18 mouse cellular contexts compared by ENCODE assay signal in genomic region chr11:103378341-103378740, GRCm38 (mm10). TPM values are rescaled to one million over a fixed set of nuclear protein-coding genes. Genes with fewer than 3 reads are reported as not detected.
DNase-seq lines count a peak whose midpoint lies in the region; ATAC-seq and TF ChIP-seq lines count a peak whose summit lies in the region.
"Had no signal": no experiment of that assay in that cellular context is flagged by ENCODE, and none has a peak within 500 bp of the region (broad histone marks: within the 10 kb centered on the region; RNA-seq: fewer than 3 reads in every experiment).

No protein-coding gene starts in this region.

- H3K9ac ChIP-seq in heart, adult 2 months (ENCODE audit: low read depth, low read length) = no peak overlapping the region
- H3K9ac ChIP-seq in heart, embryonic 16.5 days (ENCODE audit: low read length) = no peak overlapping the region
- no peak overlapping the region for H3K9ac ChIP-seq in lung, postnatal 0 days (replicated peaks; ENCODE audit: low read depth)
- H3K9ac ChIP-seq: embryonic facial prominence, embryonic 12.5 days; forebrain, embryonic 15.5 days; heart, embryonic 12.5 days; hindbrain, embryonic 13.5 days had no signal

- H3K4me3 ChIP-seq in heart, adult 2 months = no peak overlapping the region
- H3K4me3 ChIP-seq in heart, embryonic 16.5 days (ENCODE audit: low read length) = no peak overlapping the region
- no peak overlapping the region for H3K4me3 ChIP-seq in lung, postnatal 0 days (ENCODE audit: low read depth, low read length)
- H3K4me3 ChIP-seq: embryonic facial prominence, embryonic 12.5 days; forebrain, embryonic 15.5 days; heart, embryonic 12.5 days; hindbrain, embryonic 13.5 days had no signal

- peak overlapping the region; percentile 65 for H3K27ac ChIP-seq in heart, adult 2 months
- H3K27ac ChIP-seq in heart, embryonic 16.5 days (ENCODE audit: low read length) = peak overlapping the region; percentile 67
- H3K27ac ChIP-seq in lung, postnatal 0 days (ENCODE audit: low read length) = peak overlapping the region; percentile 20; the same call in 1 of the 2 replicates
- H3K27ac ChIP-seq: embryonic facial prominence, embryonic 12.5 days; forebrain, embryonic 15.5 days; hindbrain, embryonic 13.5 days; hindbrain, postnatal 0 days had no signal

- H3K36me3 ChIP-seq in heart, adult 2 months (ENCODE audit: control insufficient read depth, insufficient read depth, low read length) = peaks cover 12% of the 10 kb centered on the region
- H3K36me3 ChIP-seq in heart, embryonic 16.5 days (ENCODE audit: control insufficient read depth, insufficient read depth) = peaks cover 10% of the 10 kb centered on the region
- peaks cover 10% of the 10 kb centered on the region; the same call in 1 of the 2 replicates for H3K36me3 ChIP-seq in lung, postnatal 0 days (ENCODE audit: insufficient read depth, low read length)

- TF ChIP-seq POLR2A in heart, adult 2 months (IDR thresholded peaks at IDR 0.05; ENCODE audit: insufficient read depth, low read depth, low read length) = no peak

- H3K4me1 ChIP-seq in heart, adult 2 months (ENCODE audit: control insufficient read depth, insufficient read depth, low read length) = peaks cover 22% of the 10 kb centered on the region
- peaks cover 40% of the 10 kb centered on the region for H3K4me1 ChIP-seq in heart, embryonic 16.5 days (ENCODE audit: control insufficient read depth, insufficient read depth, low read length)
- peaks cover 20% of the 10 kb centered on the region for H3K4me1 ChIP-seq in lung, postnatal 0 days (ENCODE audit: insufficient read depth, low read depth, low read length)
- H3K4me1 ChIP-seq: embryonic facial prominence, embryonic 12.5 days; forebrain, embryonic 15.5 days had no signal

- no peak overlapping the region for H3K4me2 ChIP-seq in heart, embryonic 16.5 days (ENCODE audit: low read depth, low read length)
- no peak overlapping the region for H3K4me2 ChIP-seq in lung, postnatal 0 days (replicated peaks; ENCODE audit: low read depth, low read length)
- H3K4me2 ChIP-seq: embryonic facial prominence, embryonic 12.5 days; forebrain, embryonic 15.5 days; heart, embryonic 12.5 days; hindbrain, embryonic 13.5 days had no signal

- intact Hi-C loops in heart, adult 2 months (cut with DNase I) = no loop called here

- no peak for TF ChIP-seq CTCF in heart, adult 2 months (IDR thresholded peaks at IDR 0.05)
- no peak for TF ChIP-seq CTCF in lung, postnatal 0 days (IDR thresholded peaks at IDR 0.05)

- no peaks in the 10 kb centered on the region for H3K9me3 ChIP-seq in heart, embryonic 16.5 days (replicated peaks; ENCODE audit: control insufficient read depth, low read length)
- no peaks in the 10 kb centered on the region for H3K9me3 ChIP-seq in lung, postnatal 0 days (ENCODE audit: low read length)
- H3K9me3 ChIP-seq: embryonic facial prominence, embryonic 12.5 days; forebrain, embryonic 15.5 days; heart, embryonic 12.5 days; hindbrain, embryonic 13.5 days had no signal

- no peak for DNase-seq in heart, adult 2 months
- no peak for DNase-seq in heart, postnatal 4 days
- DNase-seq in heart, adult 9 months (ENCODE audit: low spot score in 2 of 2) = no peak
- peak; percentile 63 for DNase-seq in lung, postnatal 0 days (ENCODE audit: low spot score)
- no peak for DNase-seq in lung, postnatal 4 days
- no peak for DNase-seq in spleen, postnatal 36 days (ENCODE audit: low spot score in 2 of 2)
- DNase-seq: adrenal gland, adult 8-10 months; adrenal gland, postnatal 36 days; cerebellum, adult 11-12 months; cerebellum, adult 9-10 months; gastrocnemius, postnatal 10 days; kidney, adult 11 months had no signal

- no peak for TF ChIP-seq EP300 in heart, adult 2 months (IDR thresholded peaks at IDR 0.05; ENCODE audit: insufficient read depth, low read depth, low read length)
- 0 out of 2 replicates have a peak, but pooled peaks have one; percentile 20 for TF ChIP-seq EP300 in lung, postnatal 0 days (IDR thresholded peaks at IDR 0.05)

- whole genome bisulfite sequencing in heart, adult 2 months = 54% methylated on average over 6 of the region's 6 CpGs
- 48% methylated on average over 6 of the region's 6 CpGs for WGBS in heart, embryonic 16.5 days
- WGBS in lung, postnatal 0 days = 54% methylated on average over 6 of the region's 6 CpGs

- ATAC-seq in heart, embryonic 16.5 days (replicated peaks; ENCODE audit: extremely low read depth, insufficient read depth, low FRiP score) = peak; percentile 56
- ATAC-seq in lung, postnatal 0 days = peak; percentile 18
- ATAC-seq: forebrain, embryonic 15.5 days; hindbrain, postnatal 0 days had no signal

- H3K27me3 ChIP-seq in heart, adult 2 months (ENCODE audit: control insufficient read depth, insufficient read depth, low read length) = no peaks in the 10 kb centered on the region
- no peaks in the 10 kb centered on the region for H3K27me3 ChIP-seq in heart, embryonic 16.5 days (ENCODE audit: control insufficient read depth, insufficient read depth, low read length)
- H3K27me3 ChIP-seq in lung, postnatal 0 days (replicated peaks; ENCODE audit: insufficient read depth, low read length) = no peaks in the 10 kb centered on the region
- H3K27me3 ChIP-seq: embryonic facial prominence, embryonic 12.5 days; forebrain, embryonic 15.5 days; heart, embryonic 12.5 days; hindbrain, embryonic 13.5 days had no signal

- H3K79me2 ChIP-seq in heart, adult 2 months (replicated peaks; ENCODE audit: control insufficient read depth, insufficient read depth, low read length) = peaks cover 1% of the 10 kb centered on the region; the same call in 1 of the 2 replicates

RNA-seq across cellular contexts. Expression of gene Arhgap27, which starts 14.8 kb away (rescaled TPM):
- 10 to 100 TPM; 14.1 to 22.9 TPM for total RNA-seq in heart, adult 2 months (2021)
- 15.0 and 18.5 TPM in 2 replicates for polyA plus RNA-seq in heart, adult 2 months (2012; rRNA removed)
- total RNA-seq in heart, postnatal 4 days (2021) = 10 to 100 TPM; 23.5 to 25.4 TPM
- 7.5 and 8.5 TPM in 2 replicates for polyA plus RNA-seq in heart, embryonic 16.5 days (2015; fragmentation: Nextera tagmentation; extraction: Ambion mirVana)
- 18.5 and 20.0 TPM in 2 replicates for polyA plus RNA-seq in lung, postnatal 0 days (2015; fragmentation: Nextera tagmentation; extraction: Ambion mirVana)

RNA-seq across cellular contexts. Expression of gene Plekhm1, which starts 34.1 kb away (rescaled TPM):
- total RNA-seq in heart, adult 2 months (2021) = 10 to 100 TPM; 10.6 to 11.9 TPM
- polyA plus RNA-seq in heart, adult 2 months (2012; rRNA removed) = 10.2 and 12.2 TPM in 2 replicates
- total RNA-seq in heart, postnatal 4 days (2021) = 1 to 10 TPM; 8.6 to 9.5 TPM
- polyA plus RNA-seq in heart, embryonic 16.5 days (2015; fragmentation: Nextera tagmentation; extraction: Ambion mirVana) = 5.9 and 6.1 TPM in 2 replicates
- polyA plus RNA-seq in lung, postnatal 0 days (2015; fragmentation: Nextera tagmentation; extraction: Ambion mirVana) = 8.1 and 9.4 TPM in 2 replicates
